Mouse (Mus musculus) liver, embryonic 15.5 days (tissue): ENCODE results near the gene Eif4enif1. TPM values are rescaled to one million over a fixed set of nuclear protein-coding genes. Genes with fewer than 3 reads are reported as not detected.
A peak's percentile ranks its signal among the peaks of the same experiment; 100 is the strongest.

Experiments used
- ATAC-seq: fragments of 200-750 bp; cut with Nextera tagmentation; 2 replicates; pipeline ENCODE4 v1.8.0; 2017; ENCODE audit warnings: moderate number of reproducible peaks, mild to moderate bottlenecking, moderate library complexity; ENCODE audit not compliant: insufficient read depth
- H3K27ac ChIP-seq: fragments of 300-500 bp; sonication (generic); replicated peaks from 2 replicates; pipeline ENCODE4 v1.5.1; 2015; ENCODE audit warnings: mild to moderate bottlenecking, inconsistent platforms
- H3K27me3 ChIP-seq: fragments of 300-500 bp; sonication (generic); 2 replicates; pipeline ENCODE4 v1.6.1; 2015; ENCODE audit warnings: mild to moderate bottlenecking, inconsistent platforms
- H3K36me3 ChIP-seq: fragments of 300-500 bp; sonication (generic); replicated peaks from 2 replicates; pipeline ENCODE4 v1.6.1; 2015; ENCODE audit warnings: moderate library complexity, mild to moderate bottlenecking, inconsistent platforms
- H3K4me1 ChIP-seq: fragments of 300-500 bp; sonication (generic); replicated peaks from 2 replicates; pipeline ENCODE4 v1.6.1; 2015; ENCODE audit warnings: inconsistent platforms
- H3K4me2 ChIP-seq: fragments of 300-500 bp; sonication (generic); 2 replicates; pipeline ENCODE4 v1.6.1; 2015; ENCODE audit warnings: moderate library complexity, mild to moderate bottlenecking, inconsistent platforms
- H3K4me3 ChIP-seq: fragments of 300-500 bp; sonication (generic); replicated peaks from 2 replicates; pipeline ENCODE4 v1.5.1; 2015; ENCODE audit warnings: mild to moderate bottlenecking, inconsistent platforms
- H3K9ac ChIP-seq: fragments of 300-500 bp; sonication (generic); 2 replicates; pipeline ENCODE4 v1.6.1; 2015; ENCODE audit warnings: moderate library complexity, mild to moderate bottlenecking, inconsistent platforms
- H3K9me3 ChIP-seq: fragments of 300-500 bp; sonication (generic); replicated peaks from 2 replicates; pipeline ENCODE4 v1.6.1; 2016; ENCODE audit warnings: inconsistent platforms
- WGBS: fragments of 180-500 bp; shearing (Covaris S2); methylation state at CpG from one replicate; pipeline ENCODE4 v1.1.7; 2015; ENCODE audit warnings: mixed read lengths; ENCODE audit not compliant: insufficient replicate concordance; 5-methylcytosine and 5-hydroxymethylcytosine counted together
- polyA plus RNA-seq: library from polyadenylated mRNA; unstranded; fragments of >200 nt; fragmentation: Nextera tagmentation; extraction: Ambion mirVana; gene quantifications from 2 replicates; pipeline ENCODE4 v1.2.1, GENCODE M21; 2015

Gene Eif4enif1
- polyA plus RNA-seq, 1 experiment from 2014 or later, result 22.3 TPM

- H3K4me2 ChIP-seq, result peak overlapping the region; percentile 100
- ATAC-seq, result peak; percentile 9
- peak overlapping the region; percentile 93 for H3K27ac ChIP-seq
- peak overlapping the region; percentile 94 for H3K4me3 ChIP-seq
- peaks cover 81% of the 10 kb centered on the region for H3K4me1 ChIP-seq
- under 1% methylated on average over 50 of the region's 50 CpGs for WGBS
- peaks cover 21% of the 10 kb centered on the region for H3K27me3 ChIP-seq
- peaks cover 23% of the 10 kb centered on the region for H3K36me3 ChIP-seq
- H3K9me3 ChIP-seq, result no peaks in the 10 kb centered on the region
- peak overlapping the region; percentile 81 for H3K9ac ChIP-seq
Measured at GRCm38 (mm10) chr11:3290640-3291310, 88.6 kb downstream of the Eif4enif1 start.

- Histone ChIP-seq H3K27me3 (peaks cover 21% of the 10 kb centered on the region), H3K9ac (peak overlapping the region; percentile 81), H3K4me1 (peaks cover 84% of the 10 kb centered on the region), H3K4me2 (peak overlapping the region; percentile 100), H3K4me3 (peak overlapping the region; percentile 94), H3K27ac (peak overlapping the region; percentile 93), H3K9me3 (no peaks in the 10 kb centered on the region), H3K36me3 (peaks cover 30% of the 10 kb centered on the region)
- WGBS, result under 1% methylated on average over 26 of the region's 26 CpGs
- no peak for ATAC-seq
Measured at GRCm38 (mm10) chr11:3291311-3292061, 89.3 kb downstream of the Eif4enif1 start.

- Histone ChIP-seq H3K4me1 (peaks cover 84% of the 10 kb centered on the region), H3K27me3 (peaks cover 21% of the 10 kb centered on the region), H3K4me3 (peak overlapping the region; percentile 94), H3K27ac (peak overlapping the region; percentile 93), H3K36me3 (peaks cover 35% of the 10 kb centered on the region), H3K4me2 (peak overlapping the region; percentile 100), H3K9me3 (no peaks in the 10 kb centered on the region), H3K9ac (peak overlapping the region; percentile 81)
- WGBS, result 0% methylated on average over 8 of the region's 8 CpGs
- peak; percentile 30 for ATAC-seq
Measured at GRCm38 (mm10) chr11:3292062-3292421, 89.8 kb downstream of the Eif4enif1 start.

GRCm38 (mm10) chr11:3292711-3293249 is 90.6 kb downstream of the Eif4enif1 start:
- no peaks in the 10 kb centered on the region for H3K9me3 ChIP-seq
- peaks cover 43% of the 10 kb centered on the region for H3K36me3 ChIP-seq
- WGBS, result 2% methylated on average over 8 of the region's 8 CpGs
- no peak for ATAC-seq
- H3K4me1 ChIP-seq, result peaks cover 82% of the 10 kb centered on the region
- H3K9ac ChIP-seq, result peak overlapping the region; percentile 81
- peaks cover 14% of the 10 kb centered on the region for H3K27me3 ChIP-seq
- H3K27ac ChIP-seq, result peak overlapping the region; percentile 93
- H3K4me3 ChIP-seq, result peak overlapping the region; percentile 94
- H3K4me2 ChIP-seq, result peak overlapping the region; percentile 100

GRCm38 (mm10) chr11:3293361-3293760 is 91.2 kb downstream of the Eif4enif1 start:
- peaks cover 9% of the 10 kb centered on the region for H3K27me3 ChIP-seq
- peak overlapping the region; percentile 100 for H3K4me2 ChIP-seq
- peaks cover 48% of the 10 kb centered on the region for H3K36me3 ChIP-seq
- ATAC-seq, result no peak
- WGBS, result 43% methylated on average over 4 of the region's 4 CpGs
- H3K9me3 ChIP-seq, result no peaks in the 10 kb centered on the region
- peak overlapping the region; percentile 94 for H3K4me3 ChIP-seq
- H3K9ac ChIP-seq, result peak overlapping the region; percentile 81
- H3K4me1 ChIP-seq, result peaks cover 76% of the 10 kb centered on the region
- H3K27ac ChIP-seq, result peak overlapping the region; percentile 93

Other genes starting within 250 kb of the Eif4enif1 start
- gene Sfi1, start 8.9 kb upstream of the Eif4enif1 start, polyA plus RNA-seq, result 3.2 and 4.2 TPM in 2 replicates
- 108 and 110 TPM in 2 replicates for gene Drg1, start 64.0 kb downstream of the Eif4enif1 start, polyA plus RNA-seq
- gene Patz1, start 86.5 kb downstream of the Eif4enif1 start, polyA plus RNA-seq, result 11.5 and 12.6 TPM in 2 replicates
- 1.3 and 1.4 TPM in 2 replicates for gene Pik3ip1, start 128.0 kb downstream of the Eif4enif1 start, polyA plus RNA-seq
- gene Limk2, start 206.8 kb downstream of the Eif4enif1 start, polyA plus RNA-seq, result 7.6 and 9.0 TPM in 2 replicates
- 7.5 and 9.2 TPM in 2 replicates for gene Rnf185, start 250.0 kb downstream of the Eif4enif1 start, polyA plus RNA-seq